Mouse (Mus musculus) brain, adult 2 months (tissue): ENCODE data around the gene Wiz.

Experiments
- DNase-seq: peaks from one replicate; pipeline ENCODE4 v3.0.0; 2011; ENCODE audit warnings: low read depth, low spot score

The Wiz gene

GRCm38 (mm10) chr17:32378786-32379185, 10.5 kb downstream of the Wiz start:
- DNase-seq, result no peak

GRCm38 (mm10) chr17:32377137-32377536, 12.1 kb downstream of the Wiz start:
- DNase-seq, result no peak

GRCm38 (mm10) chr17:32376475-32376874, 12.8 kb downstream of the Wiz start:
- DNase-seq, result no peak

- no peak for DNase-seq
Measured at GRCm38 (mm10) chr17:32368991-32369578, 20.2 kb downstream of the Wiz start.

GRCm38 (mm10) chr17:32367706-32368105, 21.5 kb downstream of the Wiz start:
- DNase-seq, result no peak

- DNase-seq, result no peak
Measured at GRCm38 (mm10) chr17:32365296-32365695, 23.9 kb downstream of the Wiz start.

- DNase-seq, result no peak
Measured at GRCm38 (mm10) chr17:32364850-32365249, 24.4 kb downstream of the Wiz start.

GRCm38 (mm10) chr17:32364331-32364730, 24.9 kb downstream of the Wiz start:
- DNase-seq, result peak; percentile 96

- no peak for DNase-seq
Measured at GRCm38 (mm10) chr17:32363821-32364301, 25.4 kb downstream of the Wiz start.

- no peak for DNase-seq
Measured at GRCm38 (mm10) chr17:32362686-32363085, 26.6 kb downstream of the Wiz start.

- no peak for DNase-seq
Measured at GRCm38 (mm10) chr17:32359928-32360327, 29.3 kb downstream of the Wiz start.

GRCm38 (mm10) chr17:32358943-32359340, 30.3 kb downstream of the Wiz start:
- DNase-seq, result no peak

- peak; percentile 56 for DNase-seq
Measured at GRCm38 (mm10) chr17:32358192-32358942, 30.9 kb downstream of the Wiz start.

GRCm38 (mm10) chr17:32356766-32357760, 32.2 kb downstream of the Wiz start:
- DNase-seq, result no peak

- no peak for DNase-seq
Measured at GRCm38 (mm10) chr17:32356281-32356680, 33.0 kb downstream of the Wiz start.

- DNase-seq, result no peak
Measured at GRCm38 (mm10) chr17:32355031-32355430, 34.2 kb downstream of the Wiz start.

GRCm38 (mm10) chr17:32354211-32354610, 35.0 kb downstream of the Wiz start:
- no peak for DNase-seq

- peak; percentile 92 for DNase-seq
Measured at GRCm38 (mm10) chr17:32353696-32354095, 35.5 kb downstream of the Wiz start.

GRCm38 (mm10) chr17:32351726-32352125, 37.5 kb downstream of the Wiz start:
- no peak for DNase-seq

- no peak for DNase-seq
Measured at GRCm38 (mm10) chr17:32351269-32351668, 38.0 kb downstream of the Wiz start.

- peak; percentile 100 for DNase-seq
Measured at GRCm38 (mm10) chr17:32350382-32350983, 38.8 kb downstream of the Wiz start, which contains the start of gene Akap8l. Gene Akap8l, minus strand, starts transcription at chr17:32350607.
